In the genomic region with DNA sequence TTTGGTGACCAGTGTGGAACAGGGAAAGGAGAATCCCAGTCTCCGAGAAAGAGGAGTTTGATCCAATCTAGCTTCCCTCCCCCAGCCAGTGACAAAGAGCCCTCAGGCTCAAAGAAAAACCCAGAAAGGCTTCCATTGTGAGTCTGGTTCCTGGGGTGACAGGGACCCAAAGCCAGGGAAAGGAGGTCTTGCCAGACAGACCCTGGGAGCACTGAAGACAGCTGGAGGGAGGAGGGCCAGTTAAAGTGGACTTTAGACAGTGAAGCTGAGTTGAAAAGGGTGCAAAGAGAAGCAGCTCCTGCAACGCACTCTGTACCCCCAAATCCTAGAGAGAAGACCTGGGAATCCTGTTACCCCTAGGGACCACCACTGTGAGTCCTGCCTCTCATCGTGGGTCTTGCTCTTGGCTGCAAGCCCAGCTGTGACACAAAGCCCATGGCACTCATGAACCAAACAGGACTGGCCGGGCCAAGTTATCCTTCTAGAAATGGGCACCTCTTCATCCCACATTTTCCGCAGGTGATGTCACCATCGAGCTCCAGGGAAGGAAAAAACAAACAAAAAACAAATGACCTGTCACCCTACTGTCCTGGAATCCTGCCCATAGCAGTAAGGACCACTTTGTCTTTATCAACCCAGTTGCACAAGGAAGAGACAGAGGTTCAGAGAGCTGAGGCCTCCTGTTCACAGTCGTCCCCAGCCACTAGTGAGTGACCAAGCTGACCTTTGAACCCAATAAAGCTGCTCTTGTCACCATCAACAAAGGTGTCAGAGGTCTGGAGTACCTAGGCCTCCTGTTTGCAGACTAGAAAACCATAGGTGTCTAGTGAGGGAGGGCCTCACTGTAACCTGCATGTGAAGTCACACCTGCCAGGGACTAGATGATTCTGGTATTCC, we compare ENCODE assay signal across 15 mouse cellular contexts. TPM values are rescaled to one million over a fixed set of nuclear protein-coding genes. Genes with fewer than 3 reads are reported as not detected.
DNase-seq lines count a peak whose midpoint lies in the region; TF ChIP-seq lines count a peak whose summit lies in the region.
"Had no signal": no experiment of that assay in that cellular context is flagged by ENCODE, and none has a peak within 500 bp of the region (broad histone marks: within the 10 kb centered on the region; RNA-seq: fewer than 3 reads in every experiment).

No protein-coding gene starts in this region.

- TF ChIP-seq POLR2A in cortical plate, adult 2 months (IDR thresholded peaks at IDR 0.05; ENCODE audit: extremely low read depth, insufficient read depth, low read length): no peak

- H3K4me1 ChIP-seq in cortical plate, adult 2 months (ENCODE audit: control insufficient read depth, insufficient read depth, low read length): 0 out of 2 replicates have a peak, but pooled peaks cover 4% of the 10 kb centered on the region

- intact Hi-C loops in left cerebral cortex, adult 2 months (cut with DNase I): loop anchor here (1.0 kb wide), 1 partner anchor 22 kb away; a partner anchor contains a TSS

- peak overlapping the region; percentile 75 for H3K27ac ChIP-seq in left cerebral cortex, adult 2 months
- peak overlapping the region; percentile 41 for H3K27ac ChIP-seq in cortical plate, adult 2 months (ENCODE audit: insufficient read depth, low read length)
- H3K27ac ChIP-seq: macrophage had no signal

- TF ChIP-seq CTCF in left cerebral cortex, adult 2 months (IDR thresholded peaks at IDR 0.05): no peak
- TF ChIP-seq CTCF in cortical plate, adult 2 months (IDR thresholded peaks at IDR 0.05; ENCODE audit: extremely low read depth, insufficient read depth, low read length): no peak

- DNase-seq in left cerebral cortex, adult 2 months (ENCODE audit: extremely low spot score in 1 of 2, low spot score in 2 of 2): peak in 1 of 2 experiments; percentile 29
- no peak for DNase-seq in left cerebral cortex, adult 9 months (ENCODE audit: low spot score in 2 of 2)
- peak; percentile 86 for DNase-seq in brain, adult 2 months (ENCODE audit: low read depth, low spot score)
- peak; percentile 73 for DNase-seq in layer of hippocampus, adult 9-11 months
- no peak for DNase-seq in ovary, postnatal 14 days (ENCODE audit: low spot score)
- DNase-seq in adrenal gland, postnatal 10 days: no peak
- DNase-seq: adrenal gland, postnatal 25 days; embryo, embryonic 11 days; retina, postnatal 1 day; thymus, postnatal 14 days had no signal

- no peak overlapping the region for H3K4me3 ChIP-seq in left cerebral cortex, adult 2 months
- H3K4me3 ChIP-seq in cortical plate, adult 2 months (ENCODE audit: insufficient read depth, low read length): no peak overlapping the region

RNA-seq across cellular contexts. Expression of a gene that starts 11.2 kb away (rescaled TPM):
- not detected for total RNA-seq in left cerebral cortex, adult 2 months (2021)
- polyA plus RNA-seq in cortical plate, adult 2 months (2012; rRNA removed): not detected in 2 replicates
- total RNA-seq in adrenal gland, postnatal 10 days (2021): not detected
- total RNA-seq: adrenal gland, postnatal 25 days; gastrocnemius, adult 8-10 months had no signal
- polyA plus RNA-seq: kidney, embryonic 14.5 days; macrophage had no signal

RNA-seq across cellular contexts. Expression of a gene that starts 21.2 kb away (rescaled TPM):
- total RNA-seq in left cerebral cortex, adult 2 months (2021): 10 to 100 TPM; 29.0 to 30.1 TPM
- polyA plus RNA-seq in cortical plate, adult 2 months (2012; rRNA removed): 65.7 and 67.6 TPM in 2 replicates
- total RNA-seq in adrenal gland, postnatal 10 days (2021): 100 to 1,000 TPM; 179 to 204 TPM

RNA-seq across cellular contexts. Expression of a gene that starts 21.7 kb away (rescaled TPM):
- 10 to 100 TPM; 31.7 to 31.8 TPM for total RNA-seq in left cerebral cortex, adult 2 months (2021)
- 66.7 and 72.9 TPM in 2 replicates for polyA plus RNA-seq in cortical plate, adult 2 months (2012; rRNA removed)
- 10 to 100 TPM; 49.1 to 52.0 TPM for total RNA-seq in adrenal gland, postnatal 10 days (2021)

RNA-seq across cellular contexts. Expression of a gene that starts 43.9 kb away (rescaled TPM):
- 100 to 1,000 TPM; 334 to 335 TPM for total RNA-seq in left cerebral cortex, adult 2 months (2021)
- polyA plus RNA-seq in cortical plate, adult 2 months (2012; rRNA removed): 489 and 526 TPM in 2 replicates
- 10 to 100 TPM; 85.2 to 94.8 TPM for total RNA-seq in adrenal gland, postnatal 10 days (2021)
- total RNA-seq: MEL had no signal

RNA-seq across cellular contexts. Expression of a gene that starts 58.9 kb away (rescaled TPM):
- 1 to 10 TPM; 1.9 to 2.3 TPM for total RNA-seq in left cerebral cortex, adult 2 months (2021)
- polyA plus RNA-seq in cortical plate, adult 2 months (2012; rRNA removed): 1.2 and 1.8 TPM in 2 replicates
- total RNA-seq in adrenal gland, postnatal 10 days (2021): 10 to 100 TPM; 18.4 to 20.1 TPM

Comparison
In these comparisons a context has a peak if more than half of its experiments do, and no peak if none do; other contexts are left out.
1. DNase-seq: peak in brain, adult 2 months (single experiment) and layer of hippocampus, adult 9-11 months (single experiment); none in left cerebral cortex, adult 9 months (0 of 2), ovary, postnatal 14 days (single experiment) and adrenal gland, postnatal 10 days (single experiment).
2. RNA of a gene that starts 21.2 kb away (total RNA-seq): 179 to 204 TPM in adrenal gland, postnatal 10 days; 29.0 to 30.1 TPM in left cerebral cortex, adult 2 months; every median in the first group is over 4 times any median in the second.